Mouse (Mus musculus): ENCODE measurements at regions not wholly inside any gene's neighbourhood (a gene's known extent, or its start where the extent isn't known, plus 50 kb on each side); places are given as distances from the start of the nearest gene placed in this dataset.
A peak's percentile ranks its signal among the peaks of the same experiment; 100 is the strongest.

- no peak for DNase-seq (ENCODE audit: low spot score in 2 of 2)
These were observed 128.6 kb upstream of the Flrt2 start for GRCm38 (mm10) chr12:95563431-95563830.

GRCm38 (mm10) chr12:95576772-95577171, 115.3 kb upstream of the Flrt2 start:
- no peak for DNase-seq (ENCODE audit: low spot score in 2 of 2)

GRCm38 (mm10) chr12:95589011-95589410, 103.0 kb upstream of the Flrt2 start:
- no peak for DNase-seq (ENCODE audit: low spot score in 2 of 2)

GRCm38 (mm10) chr12:95619281-95619680, 72.7 kb upstream of the Flrt2 start:
- no peak for DNase-seq (ENCODE audit: low spot score in 2 of 2)

- peak; percentile 59 to 72 for DNase-seq (ENCODE audit: low spot score in 2 of 2)
These were observed 61.0 kb upstream of the Flrt2 start for GRCm38 (mm10) chr12:95631029-95631428.

- no peak for DNase-seq (ENCODE audit: low spot score in 2 of 2)
These were observed 55.4 kb upstream of the Flrt2 start for GRCm38 (mm10) chr12:95636647-95637046.

- DNase-seq (ENCODE audit: low spot score in 2 of 2) = no peak
These were observed 52.1 kb upstream of the Flrt2 start for GRCm38 (mm10) chr12:95639892-95640291.

GRCm38 (mm10) chr12:95641628-95642027, 50.4 kb upstream of the Flrt2 start:
- no peak for DNase-seq (ENCODE audit: low spot score in 2 of 2)
